Mouse (Mus musculus): ENCODE results near the gene Olfr676. TPM values are rescaled to one million over a fixed set of nuclear protein-coding genes. Genes with fewer than 3 reads are reported as not detected.

Olfr676 gene
- total and polyA plus RNA-seq, 2 experiments: not detected

GRCm38 (mm10) chr7:105064175-105064574, 31.7 kb downstream of the Olfr676 start, which contains the start of gene Olfr678:
Gene Olfr678, plus strand, starts transcription at chr7:105064475.
- no peaks in the 10 kb centered on the region for H3K36me3 ChIP-seq (ENCODE audit: control insufficient read depth, insufficient read depth, low read length)
- no peaks in the 10 kb centered on the region for H3K79me2 ChIP-seq (ENCODE audit: control insufficient read depth, insufficient read depth, low read length)
- no peak within 1 kb of the TSS for H3K27ac ChIP-seq (replicated peaks; ENCODE audit: insufficient read depth, low read depth, low read length)
- TF ChIP-seq CTCF (IDR thresholded peaks at IDR 0.05; ENCODE audit: low read depth, low read length) (no peak), POLR2A (IDR thresholded peaks at IDR 0.05; ENCODE audit: extremely low read depth, insufficient read depth, low read length) (no peak)
- no peak within 1 kb of the TSS for H3K4me3 ChIP-seq (ENCODE audit: insufficient read depth, low read depth, low read length)
- no peak within 1 kb of the TSS for H3K9ac ChIP-seq (ENCODE audit: low read depth, low read length)
- no peaks in the 10 kb centered on the region for H3K4me1 ChIP-seq (ENCODE audit: control insufficient read depth, insufficient read depth, low read length)
- WGBS: 86% methylated on average over 1 of the region's 1 CpGs
- H3K27me3 ChIP-seq (ENCODE audit: control insufficient read depth, insufficient read depth, low read length): no peaks in the 10 kb centered on the region
- DNase-seq (ENCODE audit: extremely low read depth, low read depth, low spot score): no peak

- no peaks in the 10 kb centered on the region for H3K79me2 ChIP-seq (ENCODE audit: control insufficient read depth, insufficient read depth, low read length)
- H3K4me1 ChIP-seq (ENCODE audit: control insufficient read depth, insufficient read depth, low read length): no peaks in the 10 kb centered on the region
- H3K9ac ChIP-seq (ENCODE audit: low read depth, low read length): no peak within 1 kb of the TSS
- no peaks in the 10 kb centered on the region for H3K36me3 ChIP-seq (ENCODE audit: control insufficient read depth, insufficient read depth, low read length)
- no peak within 1 kb of the TSS for H3K27ac ChIP-seq (replicated peaks; ENCODE audit: insufficient read depth, low read depth, low read length)
- WGBS: 43% methylated on average over 1 of the region's 1 CpGs
- H3K27me3 ChIP-seq (ENCODE audit: control insufficient read depth, insufficient read depth, low read length): no peaks in the 10 kb centered on the region
- no peak within 1 kb of the TSS for H3K4me3 ChIP-seq (ENCODE audit: insufficient read depth, low read depth, low read length)
- no peak for DNase-seq (ENCODE audit: extremely low read depth, low read depth, low spot score)
- TF ChIP-seq POLR2A (IDR thresholded peaks at IDR 0.05; ENCODE audit: extremely low read depth, insufficient read depth, low read length): no peak
- no peak for TF ChIP-seq CTCF (IDR thresholded peaks at IDR 0.05; ENCODE audit: low read depth, low read length)
Measured at GRCm38 (mm10) chr7:105080905-105081304, 48.4 kb downstream of the Olfr676 start, which contains the start of gene Olfr679. Gene Olfr679, plus strand, starts transcription at chr7:105081205.

Other genes starting within 250 kb of the Olfr676 start
- not detected in 2 replicates for gene Usp17lb, start 190.1 kb upstream of the Olfr676 start, total RNA-seq (2014; rRNA removed)
- not detected in 2 replicates for gene Usp17lb, start 190.1 kb upstream of the Olfr676 start, polyA plus RNA-seq (2012; rRNA removed)
- gene Usp17la, start 175.7 kb upstream of the Olfr676 start, total RNA-seq (2014; rRNA removed): not detected in 2 replicates
- not detected in 2 replicates for gene Usp17la, start 175.7 kb upstream of the Olfr676 start, polyA plus RNA-seq (2012; rRNA removed)
- not detected in 2 replicates for gene Olfr665, start 154.7 kb upstream of the Olfr676 start, total RNA-seq (2014; rRNA removed)
- gene Olfr665, start 154.7 kb upstream of the Olfr676 start, polyA plus RNA-seq (2012; rRNA removed): not detected in 2 replicates
- gene Olfr666, start 136.7 kb upstream of the Olfr676 start, total RNA-seq (2014; rRNA removed): not detected in 2 replicates
- gene Olfr666, start 136.7 kb upstream of the Olfr676 start, polyA plus RNA-seq (2012; rRNA removed): not detected in 2 replicates
- gene Olfr667, start 111.2 kb upstream of the Olfr676 start, total RNA-seq (2014; rRNA removed): not detected in 2 replicates
- gene Olfr667, start 111.2 kb upstream of the Olfr676 start, polyA plus RNA-seq (2012; rRNA removed): not detected in 2 replicates
- not detected in 2 replicates for gene Olfr668, start 104.6 kb upstream of the Olfr676 start, total RNA-seq (2014; rRNA removed)
- not detected in 2 replicates for gene Olfr668, start 104.6 kb upstream of the Olfr676 start, polyA plus RNA-seq (2012; rRNA removed)
- not detected in 2 replicates for gene Olfr669, start 98.5 kb upstream of the Olfr676 start, total RNA-seq (2014; rRNA removed)
- gene Olfr669, start 98.5 kb upstream of the Olfr676 start, polyA plus RNA-seq (2012; rRNA removed): not detected in 2 replicates
- gene Olfr670, start 70.1 kb upstream of the Olfr676 start, total RNA-seq (2014; rRNA removed): not detected in 2 replicates
- not detected in 2 replicates for gene Olfr670, start 70.1 kb upstream of the Olfr676 start, polyA plus RNA-seq (2012; rRNA removed)
- gene Olfr671, start 53.6 kb upstream of the Olfr676 start, total RNA-seq (2014; rRNA removed): not detected in 2 replicates
- gene Olfr671, start 53.6 kb upstream of the Olfr676 start, polyA plus RNA-seq (2012; rRNA removed): not detected in 2 replicates
- gene Olfr672, start 30.7 kb upstream of the Olfr676 start, total RNA-seq (2014; rRNA removed): not detected in 2 replicates
- gene Olfr672, start 30.7 kb upstream of the Olfr676 start, polyA plus RNA-seq (2012; rRNA removed): not detected in 2 replicates
- not detected in 2 replicates for gene Olfr675, start 4.2 kb upstream of the Olfr676 start, total RNA-seq (2014; rRNA removed)
- not detected in 2 replicates for gene Olfr675, start 4.2 kb upstream of the Olfr676 start, polyA plus RNA-seq (2012; rRNA removed)
- gene Olfr677, start 18.7 kb downstream of the Olfr676 start, total RNA-seq (2014; rRNA removed): not detected in 2 replicates
- not detected in 2 replicates for gene Olfr677, start 18.7 kb downstream of the Olfr676 start, polyA plus RNA-seq (2012; rRNA removed)
- not detected in 2 replicates for gene Olfr678, start 31.8 kb downstream of the Olfr676 start, total RNA-seq (2014; rRNA removed)
- not detected in 2 replicates for gene Olfr678, start 31.8 kb downstream of the Olfr676 start, polyA plus RNA-seq (2012; rRNA removed)
- not detected in 2 replicates for gene Olfr679, start 48.5 kb downstream of the Olfr676 start, total RNA-seq (2014; rRNA removed)
- not detected in 2 replicates for gene Olfr679, start 48.5 kb downstream of the Olfr676 start, polyA plus RNA-seq (2012; rRNA removed)
- not detected in 2 replicates for gene Olfr680-ps1, start 60.1 kb downstream of the Olfr676 start, total RNA-seq (2014; rRNA removed)
- not detected in 2 replicates for gene Olfr680-ps1, start 60.1 kb downstream of the Olfr676 start, polyA plus RNA-seq (2012; rRNA removed)
- gene Olfr681, start 84.1 kb downstream of the Olfr676 start, total RNA-seq (2014; rRNA removed): not detected in 2 replicates
- not detected in 2 replicates for gene Olfr681, start 84.1 kb downstream of the Olfr676 start, polyA plus RNA-seq (2012; rRNA removed)
- not detected in 2 replicates for gene Olfr683, start 114.3 kb downstream of the Olfr676 start, total RNA-seq (2014; rRNA removed)
- not detected in 2 replicates for gene Olfr683, start 114.3 kb downstream of the Olfr676 start, polyA plus RNA-seq (2012; rRNA removed)
- not detected in 2 replicates for gene Olfr684, start 131.0 kb downstream of the Olfr676 start, total RNA-seq (2014; rRNA removed)
- gene Olfr684, start 131.0 kb downstream of the Olfr676 start, polyA plus RNA-seq (2012; rRNA removed): not detected in 2 replicates
- gene Olfr685, start 153.3 kb downstream of the Olfr676 start, total RNA-seq (2014; rRNA removed): not detected in 2 replicates
- gene Olfr685, start 153.3 kb downstream of the Olfr676 start, polyA plus RNA-seq (2012; rRNA removed): not detected in 2 replicates
- gene Olfr686, start 174.8 kb downstream of the Olfr676 start, total RNA-seq (2014; rRNA removed): not detected in 2 replicates
- gene Olfr686, start 174.8 kb downstream of the Olfr676 start, polyA plus RNA-seq (2012; rRNA removed): not detected in 2 replicates